Mouse (Mus musculus) neural tube, embryonic 15.5 days (tissue): ENCODE measurements around the gene Pabpc5. TPM values are rescaled to one million over a fixed set of nuclear protein-coding genes. Genes with fewer than 3 reads are reported as not detected.

Experiments used
- ATAC-seq: fragments of 200-750 bp; cut with Nextera tagmentation; 2 replicates; pipeline ENCODE4 v1.8.0; 2017; ENCODE audit warnings: mild to moderate bottlenecking, moderate TSS enrichment, moderate library complexity; ENCODE audit not compliant: low FRiP score
- H3K27ac ChIP-seq: fragments of 300-500 bp; sonication (generic); replicated peaks from 2 replicates; pipeline ENCODE4 v1.5.1; 2015; ENCODE audit warnings: mild to moderate bottlenecking, inconsistent platforms
- H3K27me3 ChIP-seq: fragments of 300-500 bp; sonication (generic); replicated peaks from 2 replicates; pipeline ENCODE4 v1.6.1; 2015; ENCODE audit warnings: inconsistent platforms
- H3K36me3 ChIP-seq: fragments of 300-500 bp; sonication (generic); 2 replicates; pipeline ENCODE4 v1.6.1; 2015; ENCODE audit warnings: inconsistent platforms
- H3K4me1 ChIP-seq: fragments of 300-500 bp; sonication (generic); 2 replicates; pipeline ENCODE4 v1.6.1; 2015; ENCODE audit warnings: inconsistent platforms
- H3K4me2 ChIP-seq: fragments of 300-500 bp; sonication (generic); 2 replicates; pipeline ENCODE4 v1.6.1; 2015; ENCODE audit warnings: inconsistent platforms, mild to moderate bottlenecking, moderate library complexity
- H3K4me3 ChIP-seq: fragments of 300-500 bp; sonication (generic); replicated peaks from 2 replicates; pipeline ENCODE4 v1.5.1; 2015; ENCODE audit warnings: mild to moderate bottlenecking, inconsistent platforms
- H3K9ac ChIP-seq: fragments of 300-500 bp; sonication (generic); replicated peaks from 2 replicates; pipeline ENCODE4 v1.6.1; 2015; ENCODE audit warnings: mild to moderate bottlenecking, inconsistent platforms
- H3K9me3 ChIP-seq: fragments of 300-500 bp; sonication (generic); replicated peaks from 2 replicates; pipeline ENCODE4 v1.6.1; 2016; ENCODE audit warnings: inconsistent platforms
- WGBS: fragments of 180-500 bp; shearing (Covaris S2); methylation state at CpG from one replicate; pipeline ENCODE4 v1.1.7; 2015; ENCODE audit warnings: mixed read lengths; 5-methylcytosine and 5-hydroxymethylcytosine counted together
- polyA plus RNA-seq: library from polyadenylated mRNA; unstranded; fragments of >200 nt; fragmentation: Nextera tagmentation; extraction: Ambion mirVana; gene quantifications from 2 replicates; pipeline ENCODE4 v1.2.1, GENCODE M21; 2015

The Pabpc5 gene
- 1.5 TPM in 2 replicates for polyA plus RNA-seq

- ATAC-seq = peak; percentile 97
- H3K4me3 ChIP-seq = peak within 1 kb of the TSS; percentile 44
- H3K27me3 ChIP-seq = no peaks in the 10 kb centered on the region
- no peaks in the 10 kb centered on the region for H3K36me3 ChIP-seq
- H3K4me1 ChIP-seq = peaks cover 4% of the 10 kb centered on the region; the same call in 1 of the 2 replicates
- peak within 1 kb of the TSS; percentile 53 for H3K9ac ChIP-seq
- 15% methylated on average over 21 of the region's 21 CpGs for WGBS
- H3K9me3 ChIP-seq = no peaks in the 10 kb centered on the region
- peak within 1 kb of the TSS; percentile 52 for H3K4me2 ChIP-seq
- H3K27ac ChIP-seq = peak within 1 kb of the TSS; percentile 88
Measured at GRCm38 (mm10) chrX:119927081-119927571, at the start of gene Pabpc5. TSS of gene Pabpc5 (plus strand) at chrX:119927196.

GRCm38 (mm10) chrX:119886957-119887593 is 39.9 kb upstream of the Pabpc5 start:
- Histone ChIP-seq H3K4me2 (no peak overlapping the region), H3K9ac (no peak overlapping the region), H3K9me3 (no peaks in the 10 kb centered on the region), H3K36me3 (no peaks in the 10 kb centered on the region), H3K4me3 (no peak overlapping the region), H3K27ac (no peak overlapping the region), H3K4me1 (no peaks in the 10 kb centered on the region), H3K27me3 (no peaks in the 10 kb centered on the region)
- ATAC-seq = no peak
- 82% methylated on average over 3 of the region's 3 CpGs for WGBS

- no peak for ATAC-seq
- Histone ChIP-seq H3K9me3 (no peaks in the 10 kb centered on the region), H3K9ac (no peak overlapping the region), H3K36me3 (no peaks in the 10 kb centered on the region), H3K4me2 (no peak overlapping the region), H3K4me3 (no peak overlapping the region), H3K4me1 (no peaks in the 10 kb centered on the region), H3K27ac (no peak overlapping the region), H3K27me3 (no peaks in the 10 kb centered on the region)
- 84% methylated on average over 6 of the region's 6 CpGs for WGBS
Measured at GRCm38 (mm10) chrX:119888326-119888920, 38.6 kb upstream of the Pabpc5 start.

- peaks cover 4% of the 10 kb centered on the region; the same call in 1 of the 2 replicates for H3K4me1 ChIP-seq
- no peaks in the 10 kb centered on the region for H3K36me3 ChIP-seq
- no peak overlapping the region for H3K9ac ChIP-seq
- H3K27ac ChIP-seq = peak overlapping the region; percentile 88
- 66% methylated on average over 5 of the region's 5 CpGs for WGBS
- peak overlapping the region; percentile 44; the same call in 1 of the 2 replicates for H3K4me3 ChIP-seq
- H3K27me3 ChIP-seq = no peaks in the 10 kb centered on the region
- 0 out of 2 replicates have a peak, but pooled peaks have one; percentile 42 for ATAC-seq
- no peaks in the 10 kb centered on the region for H3K9me3 ChIP-seq
- H3K4me2 ChIP-seq = peak overlapping the region; percentile 52
Measured at GRCm38 (mm10) chrX:119927852-119928251, 856 bp downstream of the Pabpc5 start.
